Comparison of ENCODE assay signal across 21 mouse cellular contexts in genomic region chr8:71351117-71351516, GRCm38 (mm10). TPM values are rescaled to one million over a fixed set of nuclear protein-coding genes. Genes with fewer than 3 reads are reported as not detected.
DNase-seq lines count a peak whose midpoint lies in the region; ATAC-seq and TF ChIP-seq lines count a peak whose summit lies in the region.
"Had no signal": no experiment of that assay in that cellular context is flagged by ENCODE, and none has a peak within 500 bp of the region (broad histone marks: within the 10 kb centered on the region; RNA-seq: fewer than 3 reads in every experiment).

No protein-coding gene starts in this region.

- H3K79me2 ChIP-seq in C2C12 (ENCODE audit: control insufficient read depth, insufficient read depth) = no peaks in the 10 kb centered on the region
- no peaks in the 10 kb centered on the region for H3K79me2 ChIP-seq in myocyte (ENCODE audit: control insufficient read depth, insufficient read depth)

- no peak for TF ChIP-seq POLR2A in myocyte (IDR thresholded peaks at IDR 0.05; ENCODE audit: insufficient read length, low read depth)

- H3K27me3 ChIP-seq in heart, postnatal 0 days (ENCODE audit: control insufficient read depth, insufficient read depth, low read length) = no peaks in the 10 kb centered on the region
- H3K27me3 ChIP-seq in C2C12 (ENCODE audit: control insufficient read depth, insufficient read depth, insufficient read length) (no peaks in the 10 kb centered on the region), myocyte (ENCODE audit: control insufficient read depth, insufficient read depth, insufficient read length) (no peaks in the 10 kb centered on the region)
- H3K27me3 ChIP-seq: embryonic facial prominence, embryonic 13.5 days; forebrain, embryonic 12.5 days; hindbrain, embryonic 12.5 days had no signal

- H3K9me3 ChIP-seq in heart, postnatal 0 days (replicated peaks; ENCODE audit: control insufficient read depth, low read length) = no peaks in the 10 kb centered on the region
- H3K9me3 ChIP-seq: embryonic facial prominence, embryonic 13.5 days; forebrain, embryonic 12.5 days; heart, embryonic 10.5 days; hindbrain, embryonic 12.5 days had no signal

- H3K36me3 ChIP-seq in heart, postnatal 0 days (replicated peaks; ENCODE audit: control insufficient read depth, insufficient read depth, low read length) = peaks cover 99% of the 10 kb centered on the region
- H3K36me3 ChIP-seq in C2C12 (ENCODE audit: control insufficient read depth, insufficient read depth) (peaks cover 74% of the 10 kb centered on the region), myocyte (ENCODE audit: control insufficient read depth, insufficient read depth) (peaks cover 37% of the 10 kb centered on the region)

- H3K4me1 ChIP-seq in heart, postnatal 0 days (ENCODE audit: control insufficient read depth, insufficient read depth) = no peaks in the 10 kb centered on the region
- H3K4me1 ChIP-seq: embryonic facial prominence, embryonic 13.5 days; forebrain, embryonic 12.5 days; heart, embryonic 10.5 days; hindbrain, embryonic 12.5 days had no signal

- 34% methylated on average over 3 of the region's 3 CpGs for WGBS in heart, postnatal 0 days

- intact Hi-C loops in heart, postnatal 14 days (cut with DNase I) = no loop called here
- intact Hi-C loops in left cerebral cortex, postnatal 14 days (cut with DNase I) = no loop called here

- peak; percentile 55 for ATAC-seq in heart, postnatal 0 days (ENCODE audit: insufficient read depth, low read depth)
- ATAC-seq: forebrain, embryonic 16.5 days; hindbrain, embryonic 16.5 days; inflammation-experienced regulatory T-cells, adult 6 months had no signal

- no peak overlapping the region for H3ac ChIP-seq in C2C12 (ENCODE audit: control insufficient read depth, insufficient read length, low read depth)
- no peak overlapping the region for H3ac ChIP-seq in myocyte (ENCODE audit: control insufficient read depth, insufficient read length)

- TF ChIP-seq CTCF in heart, postnatal 0 days (IDR thresholded peaks at IDR 0.05; ENCODE audit: low read depth) = no peak
- TF ChIP-seq CTCF in C2C12 (IDR thresholded peaks at IDR 0.05; ENCODE audit: control insufficient read depth, insufficient read depth, insufficient read length) = no peak

- H3K9ac ChIP-seq in heart, postnatal 0 days (replicated peaks; ENCODE audit: low read depth, low read length) = no peak overlapping the region
- H3K9ac ChIP-seq: embryonic facial prominence, embryonic 13.5 days; forebrain, embryonic 12.5 days; hindbrain, embryonic 12.5 days had no signal

- no peak overlapping the region for H3K27ac ChIP-seq in heart, postnatal 0 days (ENCODE audit: low read depth)
- H3K27ac ChIP-seq: embryonic facial prominence, embryonic 13.5 days; forebrain, embryonic 12.5 days; heart, embryonic 10.5 days; hindbrain, embryonic 12.5 days had no signal

- no peaks in the 10 kb centered on the region for H3K79me3 ChIP-seq in C2C12 (ENCODE audit: low read depth)

- no peak overlapping the region for H3K4me3 ChIP-seq in heart, postnatal 0 days (ENCODE audit: low read depth, low read length)
- no peak overlapping the region for H3K4me3 ChIP-seq in C2C12 (ENCODE audit: insufficient read depth, poor library complexity, severe bottlenecking)
- no peak overlapping the region for H3K4me3 ChIP-seq in myocyte
- H3K4me3 ChIP-seq: embryonic facial prominence, embryonic 13.5 days; forebrain, embryonic 12.5 days; heart, embryonic 10.5 days; hindbrain, embryonic 12.5 days had no signal

- H3K4me2 ChIP-seq in heart, postnatal 0 days (ENCODE audit: low read depth, low read length) = no peak overlapping the region
- H3K4me2 ChIP-seq in myocyte (ENCODE audit: low read depth) = peak overlapping the region; percentile 44
- H3K4me2 ChIP-seq: embryonic facial prominence, embryonic 13.5 days; forebrain, embryonic 12.5 days; hindbrain, embryonic 12.5 days had no signal

- TF ChIP-seq EP300 in heart, postnatal 0 days (IDR thresholded peaks at IDR 0.05; ENCODE audit: low read depth) = no peak

- DNase-seq in adrenal gland, adult 2 months = peak; percentile 18
- DNase-seq in adrenal gland, postnatal 36 days = no peak
- no peak for DNase-seq in heart, postnatal 0 days (ENCODE audit: low spot score)
- no peak for DNase-seq in heart, postnatal 14 days
- DNase-seq in kidney, postnatal 14 days = no peak
- DNase-seq in left cerebral cortex, postnatal 14 days (ENCODE audit: low spot score in 2 of 2) = no peak
- DNase-seq: cerebellum, adult 18-20 months; cerebellum, adult 9-11 months; cerebellum, postnatal 36 days; gastrocnemius, postnatal 10 days; heart, adult 18-20 months; heart, postnatal 4 days had no signal

TF ChIP-seq in C2C12, 6 proteins besides CTCF, POLR2A, EP300 and RAD21:
- TF ChIP-seq MAX (IDR thresholded peaks at IDR 0.05) (peak; percentile 64), USF1 (IDR thresholded peaks at IDR 0.05; ENCODE audit: low read depth) (no peak), MYOD1 (IDR thresholded peaks at IDR 0.05; ENCODE audit: control insufficient read depth, insufficient read length, low read depth) (peak; percentile 93), CEBPB (IDR thresholded peaks at IDR 0.05; ENCODE audit: low read depth) (peak; percentile 9), MYOG (IDR thresholded peaks at IDR 0.05; ENCODE audit: control insufficient read depth, extremely low read depth, insufficient read length) (no peak), FOSL1 (IDR thresholded peaks at IDR 0.05; ENCODE audit: insufficient read depth, low read length, poor library complexity, severe bottlenecking) (no peak)
TF ChIP-seq in C2C12: peak in this region for 3.

TF ChIP-seq in myocyte, 11 proteins besides CTCF, POLR2A, EP300 and RAD21:
- TF ChIP-seq MYOD1 (IDR thresholded peaks at IDR 0.05; ENCODE audit: control insufficient read depth in 1 of 3, insufficient read length in 2 of 3, low read depth in 2 of 3) (peak in 1 of 3 experiments; percentile 71), TCF3 (IDR thresholded peaks at IDR 0.05; ENCODE audit: insufficient read length, low read depth) (no peak), TCF12 (IDR thresholded peaks at IDR 0.05; ENCODE audit: insufficient read depth, poor library complexity, severe bottlenecking) (peak; percentile 37), SRF (IDR thresholded peaks at IDR 0.05; ENCODE audit: control insufficient read depth, insufficient read length, low read depth) (no peak)

RNA-seq across cellular contexts. Expression of gene Use1, which starts 15.5 kb away (rescaled TPM):
- 100 to 1,000 TPM; 167 to 218 TPM for total RNA-seq in adrenal gland, adult 2 months (2021)
- 69.3 and 79.6 TPM in 2 replicates for polyA plus RNA-seq in adrenal gland, adult 2 months (2012; rRNA removed)
- 100 to 1,000 TPM; 192 to 200 TPM for total RNA-seq in adrenal gland, postnatal 36 days (2021)
- 91.3 and 127 TPM in 2 replicates for total RNA-seq in heart, postnatal 0 days (2014; rRNA removed; ENCODE audit: low replicate concordance)
- polyA plus RNA-seq in heart, postnatal 0 days (2015; fragmentation: Nextera tagmentation; extraction: Ambion mirVana) = 94.8 and 107 TPM in 2 replicates
- 100 to 1,000 TPM in 1 of 2 experiments, 10 to 100 TPM in 1; 96.5 to 108 TPM for total RNA-seq in heart, postnatal 14 days (2021)
- polyA plus RNA-seq in C2C12 (2012; fragmentation: generic; extraction: Trizol) = 105 TPM
- 180 TPM for polyA plus RNA-seq in myocyte (2012; fragmentation: generic; extraction: Trizol)
- total RNA-seq in left cerebral cortex, postnatal 14 days (2021) = 10 to 100 TPM; 84.5 to 94.0 TPM

RNA-seq across cellular contexts. Expression of gene Ocel1, which starts 20.0 kb away (rescaled TPM):
- total RNA-seq in adrenal gland, adult 2 months (2021) = 10 to 100 TPM; 16.5 to 17.8 TPM
- 32.1 and 36.1 TPM in 2 replicates for polyA plus RNA-seq in adrenal gland, adult 2 months (2012; rRNA removed)
- 10 to 100 TPM; 16.6 to 22.1 TPM for total RNA-seq in adrenal gland, postnatal 36 days (2021)
- 10.2 and 10.6 TPM in 2 replicates for total RNA-seq in heart, postnatal 0 days (2014; rRNA removed; ENCODE audit: low replicate concordance)
- 5.7 and 5.9 TPM in 2 replicates for polyA plus RNA-seq in heart, postnatal 0 days (2015; fragmentation: Nextera tagmentation; extraction: Ambion mirVana)
- 10 to 100 TPM; 10.4 to 10.7 TPM for total RNA-seq in heart, postnatal 14 days (2021)
- polyA plus RNA-seq in C2C12 (2012; fragmentation: generic; extraction: Trizol) (11.2 TPM), myocyte (2012; fragmentation: generic; extraction: Trizol) (15.2 TPM)
- total RNA-seq in left cerebral cortex, postnatal 14 days (2021) = 10 to 100 TPM; 20.2 TPM

RNA-seq across cellular contexts. Expression of gene Nr2f6, which starts 30.6 kb away (rescaled TPM):
- 10 to 100 TPM; 49.7 to 71.5 TPM for total RNA-seq in adrenal gland, adult 2 months (2021)
- 335 and 389 TPM in 2 replicates for polyA plus RNA-seq in adrenal gland, adult 2 months (2012; rRNA removed)
- 10 to 100 TPM; 69.8 to 71.8 TPM for total RNA-seq in adrenal gland, postnatal 36 days (2021)
- 162 and 174 TPM in 2 replicates for total RNA-seq in heart, postnatal 0 days (2014; rRNA removed; ENCODE audit: low replicate concordance)
- polyA plus RNA-seq in heart, postnatal 0 days (2015; fragmentation: Nextera tagmentation; extraction: Ambion mirVana) = 38.3 and 40.5 TPM in 2 replicates
- 10 to 100 TPM; 48.5 to 52.3 TPM for total RNA-seq in heart, postnatal 14 days (2021)
- 73.0 TPM for polyA plus RNA-seq in C2C12 (2012; fragmentation: generic; extraction: Trizol)
- polyA plus RNA-seq in myocyte (2012; fragmentation: generic; extraction: Trizol) = 62.3 TPM
- total RNA-seq in left cerebral cortex, postnatal 14 days (2021) = 10 to 100 TPM; 32.2 to 34.2 TPM

RNA-seq across cellular contexts. Expression of gene Ushbp1, which starts 44.5 kb away (rescaled TPM):
- 10 to 100 TPM; 11.9 to 16.8 TPM for total RNA-seq in adrenal gland, adult 2 months (2021)
- 40.1 and 58.8 TPM in 2 replicates for polyA plus RNA-seq in adrenal gland, adult 2 months (2012; rRNA removed)
- 10 to 100 TPM; 12.7 to 20.6 TPM for total RNA-seq in adrenal gland, postnatal 36 days (2021)
- 23.9 and 47.3 TPM in 2 replicates for total RNA-seq in heart, postnatal 0 days (2014; rRNA removed; ENCODE audit: low replicate concordance)
- polyA plus RNA-seq in heart, postnatal 0 days (2015; fragmentation: Nextera tagmentation; extraction: Ambion mirVana) = 21.6 and 22.1 TPM in 2 replicates
- total RNA-seq in heart, postnatal 14 days (2021) = 10 to 100 TPM; 40.5 to 45.1 TPM
- polyA plus RNA-seq in C2C12 (2012; fragmentation: generic; extraction: Trizol) = 0.04 TPM
- polyA plus RNA-seq in myocyte (2012; fragmentation: generic; extraction: Trizol) = 0.02 TPM
- total RNA-seq in left cerebral cortex, postnatal 14 days (2021) = 1 to 10 TPM; 5.9 to 7.2 TPM

RNA-seq across cellular contexts. Expression of gene Babam1, which starts 45.5 kb away (rescaled TPM):
- total RNA-seq in adrenal gland, adult 2 months (2021) = 100 to 1,000 TPM; 106 to 119 TPM
- 143 and 164 TPM in 2 replicates for polyA plus RNA-seq in adrenal gland, adult 2 months (2012; rRNA removed)
- total RNA-seq in adrenal gland, postnatal 36 days (2021) = 100 to 1,000 TPM in 1 of 2 experiments, 10 to 100 TPM in 1; 90.6 to 102 TPM
- total RNA-seq in heart, postnatal 0 days (2014; rRNA removed; ENCODE audit: low replicate concordance) = 99.2 and 155 TPM in 2 replicates
- polyA plus RNA-seq in heart, postnatal 0 days (2015; fragmentation: Nextera tagmentation; extraction: Ambion mirVana) = 60.2 and 62.5 TPM in 2 replicates
- 10 to 100 TPM; 57.0 to 62.9 TPM for total RNA-seq in heart, postnatal 14 days (2021)
- polyA plus RNA-seq in C2C12 (2012; fragmentation: generic; extraction: Trizol) (118 TPM), myocyte (2012; fragmentation: generic; extraction: Trizol) (108 TPM)
- 10 to 100 TPM; 87.1 to 91.0 TPM for total RNA-seq in left cerebral cortex, postnatal 14 days (2021)
